Mouse (Mus musculus): ENCODE results near the gene Daglb. TPM values are rescaled to one million over a fixed set of nuclear protein-coding genes. Genes with fewer than 3 reads are reported as not detected.
"Not testable (repeated sequence)": the region's sequence is repeated elsewhere in the genome, so short reads cannot be mapped to it uniquely, and the experiment has no call there.

Gene Daglb
- polyA plus RNA-seq, 1 experiment from 2014 or later, result 7.2 TPM

GRCm38 (mm10) chr5:143497451-143497850 is 33.1 kb downstream of the Daglb start:
- no peaks in the 10 kb centered on the region for H3K9me3 ChIP-seq (ENCODE audit: control insufficient read depth, low read length)
- peaks cover 6% of the 10 kb centered on the region; the same call in 1 of the 2 replicates for H3K36me3 ChIP-seq (ENCODE audit: control insufficient read depth, insufficient read depth, low read length)
- H3K27me3 ChIP-seq (ENCODE audit: control insufficient read depth, insufficient read depth, low read length), result no peaks in the 10 kb centered on the region
- no peak for ATAC-seq (ENCODE audit: low FRiP score, low TSS enrichment)
- no peak overlapping the region for H3K27ac ChIP-seq (ENCODE audit: low read depth, low read length)
- no peak overlapping the region for H3K4me2 ChIP-seq (replicated peaks; ENCODE audit: low read depth, low read length)
- H3K9ac ChIP-seq (ENCODE audit: low read depth, low read length), result no peak overlapping the region
- 85% methylated on average over 3 of the region's 3 CpGs for WGBS
- H3K4me1 ChIP-seq (ENCODE audit: control insufficient read depth, insufficient read depth, low read length), result no peaks in the 10 kb centered on the region
- H3K4me3 ChIP-seq (ENCODE audit: low read length), result no peak overlapping the region

GRCm38 (mm10) chr5:143499197-143499596 is 34.8 kb downstream of the Daglb start:
- Histone ChIP-seq H3K4me2 (replicated peaks; ENCODE audit: low read depth, low read length) (no peak overlapping the region), H3K36me3 (ENCODE audit: control insufficient read depth, insufficient read depth, low read length) (peaks cover 16% of the 10 kb centered on the region), H3K9ac (ENCODE audit: low read depth, low read length) (no peak overlapping the region), H3K27ac (ENCODE audit: low read depth, low read length) (no peak overlapping the region), H3K4me3 (ENCODE audit: low read length) (no peak overlapping the region), H3K9me3 (ENCODE audit: control insufficient read depth, low read length) (no peaks in the 10 kb centered on the region), H3K4me1 (ENCODE audit: control insufficient read depth, insufficient read depth, low read length) (no peaks in the 10 kb centered on the region), H3K27me3 (ENCODE audit: control insufficient read depth, insufficient read depth, low read length) (no peaks in the 10 kb centered on the region)
- WGBS, result 92% methylated on average over 7 of the region's 7 CpGs
- no peak for ATAC-seq (ENCODE audit: low FRiP score, low TSS enrichment)

GRCm38 (mm10) chr5:143499686-143500085 is 35.3 kb downstream of the Daglb start:
- H3K9me3 ChIP-seq (ENCODE audit: control insufficient read depth, low read length), result no peaks in the 10 kb centered on the region
- no peak overlapping the region for H3K4me3 ChIP-seq (ENCODE audit: low read length)
- H3K27ac ChIP-seq (ENCODE audit: low read depth, low read length), result no peak overlapping the region
- H3K27me3 ChIP-seq (ENCODE audit: control insufficient read depth, insufficient read depth, low read length), result no peaks in the 10 kb centered on the region
- no peak overlapping the region for H3K9ac ChIP-seq (ENCODE audit: low read depth, low read length)
- no peak overlapping the region for H3K4me2 ChIP-seq (replicated peaks; ENCODE audit: low read depth, low read length)
- H3K36me3 ChIP-seq (ENCODE audit: control insufficient read depth, insufficient read depth, low read length), result peaks cover 21% of the 10 kb centered on the region
- WGBS, result 80% methylated on average over 4 of the region's 4 CpGs
- H3K4me1 ChIP-seq (ENCODE audit: control insufficient read depth, insufficient read depth, low read length), result no peaks in the 10 kb centered on the region
- no peak for ATAC-seq (ENCODE audit: low FRiP score, low TSS enrichment)

- H3K27ac ChIP-seq (ENCODE audit: low read depth, low read length); ATAC-seq (ENCODE audit: low FRiP score, low TSS enrichment); H3K27me3 ChIP-seq (ENCODE audit: control insufficient read depth, insufficient read depth, low read length); H3K4me1 ChIP-seq (ENCODE audit: control insufficient read depth, insufficient read depth, low read length); H3K9me3 ChIP-seq (ENCODE audit: control insufficient read depth, low read length); H3K4me2 ChIP-seq (replicated peaks; ENCODE audit: low read depth, low read length); H3K4me3 ChIP-seq (ENCODE audit: low read length); H3K9ac ChIP-seq (ENCODE audit: low read depth, low read length): not testable (repeated sequence)
- H3K36me3 ChIP-seq (ENCODE audit: control insufficient read depth, insufficient read depth, low read length), result peaks cover 31% of the 10 kb centered on the region
- 93% methylated on average over 9 of the region's 14 CpGs for WGBS
Observed at GRCm38 (mm10) chr5:143500711-143501110, 36.3 kb downstream of the Daglb start.

- Histone ChIP-seq H3K27me3 (ENCODE audit: control insufficient read depth, insufficient read depth, low read length) (no peaks in the 10 kb centered on the region), H3K4me2 (replicated peaks; ENCODE audit: low read depth, low read length) (no peak overlapping the region), H3K4me1 (ENCODE audit: control insufficient read depth, insufficient read depth, low read length) (no peaks in the 10 kb centered on the region), H3K9ac (ENCODE audit: low read depth, low read length) (no peak overlapping the region), H3K4me3 (ENCODE audit: low read length) (no peak overlapping the region), H3K36me3 (ENCODE audit: control insufficient read depth, insufficient read depth, low read length) (peaks cover 35% of the 10 kb centered on the region), H3K27ac (ENCODE audit: low read depth, low read length) (no peak overlapping the region), H3K9me3 (ENCODE audit: control insufficient read depth, low read length) (no peaks in the 10 kb centered on the region)
- 79% methylated on average over 8 of the region's 8 CpGs for WGBS
- ATAC-seq (ENCODE audit: low FRiP score, low TSS enrichment), result no peak
Observed at GRCm38 (mm10) chr5:143501140-143501539, 36.8 kb downstream of the Daglb start.

GRCm38 (mm10) chr5:143501649-143502048 is 37.3 kb downstream of the Daglb start:
- no peak for ATAC-seq (ENCODE audit: low FRiP score, low TSS enrichment)
- 93% methylated on average over 2 of the region's 2 CpGs for WGBS
- Histone ChIP-seq H3K27ac (ENCODE audit: low read depth, low read length) (no peak overlapping the region), H3K4me3 (ENCODE audit: low read length) (no peak overlapping the region), H3K9ac (ENCODE audit: low read depth, low read length) (no peak overlapping the region), H3K36me3 (ENCODE audit: control insufficient read depth, insufficient read depth, low read length) (peaks cover 35% of the 10 kb centered on the region), H3K27me3 (ENCODE audit: control insufficient read depth, insufficient read depth, low read length) (no peaks in the 10 kb centered on the region), H3K4me1 (ENCODE audit: control insufficient read depth, insufficient read depth, low read length) (no peaks in the 10 kb centered on the region), H3K4me2 (replicated peaks; ENCODE audit: low read depth, low read length) (no peak overlapping the region), H3K9me3 (ENCODE audit: control insufficient read depth, low read length) (no peaks in the 10 kb centered on the region)

GRCm38 (mm10) chr5:143502899-143503557 is 38.6 kb downstream of the Daglb start:
- H3K9me3 ChIP-seq (ENCODE audit: control insufficient read depth, low read length), result no peaks in the 10 kb centered on the region
- no peak overlapping the region for H3K4me2 ChIP-seq (replicated peaks; ENCODE audit: low read depth, low read length)
- no peaks in the 10 kb centered on the region for H3K27me3 ChIP-seq (ENCODE audit: control insufficient read depth, insufficient read depth, low read length)
- no peak overlapping the region for H3K4me3 ChIP-seq (ENCODE audit: low read length)
- peaks cover 48% of the 10 kb centered on the region for H3K36me3 ChIP-seq (ENCODE audit: control insufficient read depth, insufficient read depth, low read length)
- ATAC-seq (ENCODE audit: low FRiP score, low TSS enrichment), result 0 out of 2 replicates have a peak, but pooled peaks have one; percentile 36
- H3K27ac ChIP-seq (ENCODE audit: low read depth, low read length), result no peak overlapping the region
- no peak overlapping the region for H3K9ac ChIP-seq (ENCODE audit: low read depth, low read length)
- H3K4me1 ChIP-seq (ENCODE audit: control insufficient read depth, insufficient read depth, low read length), result no peaks in the 10 kb centered on the region
- WGBS, result 89% methylated on average over 19 of the region's 19 CpGs

- Histone ChIP-seq H3K4me3 (ENCODE audit: low read length) (no peak overlapping the region), H3K27me3 (ENCODE audit: control insufficient read depth, insufficient read depth, low read length) (no peaks in the 10 kb centered on the region), H3K36me3 (ENCODE audit: control insufficient read depth, insufficient read depth, low read length) (peaks cover 54% of the 10 kb centered on the region), H3K9ac (ENCODE audit: low read depth, low read length) (no peak overlapping the region), H3K9me3 (ENCODE audit: control insufficient read depth, low read length) (no peaks in the 10 kb centered on the region), H3K4me1 (ENCODE audit: control insufficient read depth, insufficient read depth, low read length) (no peaks in the 10 kb centered on the region), H3K27ac (ENCODE audit: low read depth, low read length) (no peak overlapping the region), H3K4me2 (replicated peaks; ENCODE audit: low read depth, low read length) (no peak overlapping the region)
- ATAC-seq (ENCODE audit: low FRiP score, low TSS enrichment), result no peak
- WGBS, result 92% methylated on average over 6 of the region's 6 CpGs
Observed at GRCm38 (mm10) chr5:143503740-143504139, 39.4 kb downstream of the Daglb start.

GRCm38 (mm10) chr5:143504453-143504852 is 40.1 kb downstream of the Daglb start:
- 71% methylated on average over 3 of the region's 3 CpGs for WGBS
- Histone ChIP-seq H3K27me3 (ENCODE audit: control insufficient read depth, insufficient read depth, low read length) (no peaks in the 10 kb centered on the region), H3K4me1 (ENCODE audit: control insufficient read depth, insufficient read depth, low read length) (no peaks in the 10 kb centered on the region), H3K27ac (ENCODE audit: low read depth, low read length) (no peak overlapping the region), H3K9me3 (ENCODE audit: control insufficient read depth, low read length) (no peaks in the 10 kb centered on the region), H3K36me3 (ENCODE audit: control insufficient read depth, insufficient read depth, low read length) (peaks cover 61% of the 10 kb centered on the region), H3K9ac (ENCODE audit: low read depth, low read length) (no peak overlapping the region), H3K4me2 (replicated peaks; ENCODE audit: low read depth, low read length) (no peak overlapping the region), H3K4me3 (ENCODE audit: low read length) (no peak overlapping the region)
- no peak for ATAC-seq (ENCODE audit: low FRiP score, low TSS enrichment)

Measured in kidney, embryonic 14.5 days (tissue).